Mouse (Mus musculus): ENCODE measurements around the gene Man2b2. TPM values are rescaled to one million over a fixed set of nuclear protein-coding genes. Genes with fewer than 3 reads are reported as not detected.

Man2b2 gene
- polyA plus RNA-seq, 1 experiment from 2014 or later: 7.2 TPM

DNA sequence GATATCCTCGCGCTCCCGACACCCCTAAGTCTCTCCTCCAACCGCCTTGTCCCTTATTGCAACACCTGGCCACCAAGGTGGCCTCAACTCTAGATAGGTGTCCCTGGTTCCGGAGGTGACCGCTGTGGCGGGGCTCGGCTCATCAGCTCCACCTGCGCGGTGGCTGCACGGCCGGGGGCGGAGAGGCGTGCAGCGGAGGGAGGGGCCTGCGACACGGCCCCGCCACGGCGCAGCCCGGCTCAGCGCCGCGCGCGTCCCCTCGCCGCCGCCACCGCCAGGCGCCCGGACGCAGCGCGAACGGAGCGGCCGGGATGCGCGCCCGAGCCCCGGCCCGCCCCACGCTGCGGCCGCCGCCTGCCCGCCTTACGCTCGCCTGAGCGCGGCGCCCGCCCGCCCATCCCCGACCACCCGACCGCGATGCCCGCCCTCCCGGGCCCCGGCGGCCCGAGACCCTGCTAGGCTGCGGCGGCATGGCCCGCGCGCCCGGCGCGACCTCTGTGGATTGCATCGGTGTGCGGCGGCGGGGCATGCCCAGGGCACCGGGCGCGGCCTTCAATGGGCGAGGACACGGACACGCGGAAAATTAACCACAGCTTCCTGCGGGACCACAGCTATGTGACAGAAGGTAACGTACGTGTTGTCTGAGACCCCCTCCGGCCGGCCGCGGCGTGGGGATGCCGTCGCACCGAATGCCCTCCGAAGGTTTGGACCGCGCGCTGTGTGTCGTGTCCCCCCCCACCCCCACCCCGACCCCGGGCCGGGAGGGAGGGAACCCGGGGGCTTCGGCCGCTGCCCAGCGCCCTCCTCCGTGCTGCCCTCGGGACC, 38.0 kb upstream of the Man2b2 start, which contains the start of gene Ppp2r2c:
Gene Ppp2r2c, plus strand, starts transcription at position 248 of the 825 bp plus-strand sequence.
- H3K4me3 ChIP-seq (replicated peaks; ENCODE audit: low read length): peak within 1 kb of the TSS; percentile 57
- H3K4me2 ChIP-seq (ENCODE audit: low read length): peak within 1 kb of the TSS; percentile 65
- no peaks in the 10 kb centered on the region for H3K9me3 ChIP-seq (ENCODE audit: control insufficient read depth, low read length)
- peak; percentile 63 for ATAC-seq
- peak within 1 kb of the TSS; percentile 23; the same call in 1 of the 2 replicates for H3K27ac ChIP-seq (ENCODE audit: low read length)
- H3K9ac ChIP-seq (replicated peaks; ENCODE audit: low read depth, low read length): peak within 1 kb of the TSS; percentile 72
- peaks cover 74% of the 10 kb centered on the region for H3K27me3 ChIP-seq (replicated peaks; ENCODE audit: control insufficient read depth, insufficient read depth, low read length)
- under 1% methylated on average over 75 of the region's 108 CpGs for WGBS
- no peaks in the 10 kb centered on the region for H3K36me3 ChIP-seq (ENCODE audit: control insufficient read depth, insufficient read depth)
- H3K4me1 ChIP-seq (replicated peaks; ENCODE audit: control insufficient read depth, insufficient read depth, low read length): peaks cover 19% of the 10 kb centered on the region

DNA sequence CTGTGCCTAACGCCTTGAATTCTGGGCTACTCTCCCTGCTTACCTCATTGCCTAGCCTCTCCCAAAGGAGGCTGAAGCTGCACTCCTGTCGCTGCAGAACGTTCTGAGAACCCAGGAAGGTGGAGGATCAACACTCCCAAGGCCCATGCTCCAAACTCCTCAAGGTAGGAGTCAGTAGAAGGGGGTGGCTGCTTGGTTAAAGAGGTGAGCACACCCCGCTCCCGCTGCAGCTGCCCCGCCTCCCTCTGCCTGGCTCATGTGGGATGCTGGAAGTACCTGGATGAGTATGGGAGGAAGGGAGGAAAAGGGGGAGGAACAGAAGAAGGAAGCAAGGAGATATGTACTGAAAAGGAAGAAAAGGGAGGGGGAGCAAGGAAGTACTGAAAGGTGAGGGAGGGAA, 37.1 kb upstream of the Man2b2 start:
- Histone ChIP-seq H3K9ac (replicated peaks; ENCODE audit: low read depth, low read length) (peak overlapping the region; percentile 72), H3K27ac (ENCODE audit: low read length) (no peak overlapping the region), H3K36me3 (ENCODE audit: control insufficient read depth, insufficient read depth) (no peaks in the 10 kb centered on the region), H3K27me3 (replicated peaks; ENCODE audit: control insufficient read depth, insufficient read depth, low read length) (peaks cover 70% of the 10 kb centered on the region), H3K4me2 (ENCODE audit: low read length) (peak overlapping the region; percentile 65), H3K9me3 (ENCODE audit: control insufficient read depth, low read length) (no peaks in the 10 kb centered on the region), H3K4me3 (replicated peaks; ENCODE audit: low read length) (peak overlapping the region; percentile 57), H3K4me1 (replicated peaks; ENCODE audit: control insufficient read depth, insufficient read depth, low read length) (peaks cover 19% of the 10 kb centered on the region)
- WGBS: 5% methylated on average over 6 of the region's 6 CpGs
- ATAC-seq: no peak

DNA sequence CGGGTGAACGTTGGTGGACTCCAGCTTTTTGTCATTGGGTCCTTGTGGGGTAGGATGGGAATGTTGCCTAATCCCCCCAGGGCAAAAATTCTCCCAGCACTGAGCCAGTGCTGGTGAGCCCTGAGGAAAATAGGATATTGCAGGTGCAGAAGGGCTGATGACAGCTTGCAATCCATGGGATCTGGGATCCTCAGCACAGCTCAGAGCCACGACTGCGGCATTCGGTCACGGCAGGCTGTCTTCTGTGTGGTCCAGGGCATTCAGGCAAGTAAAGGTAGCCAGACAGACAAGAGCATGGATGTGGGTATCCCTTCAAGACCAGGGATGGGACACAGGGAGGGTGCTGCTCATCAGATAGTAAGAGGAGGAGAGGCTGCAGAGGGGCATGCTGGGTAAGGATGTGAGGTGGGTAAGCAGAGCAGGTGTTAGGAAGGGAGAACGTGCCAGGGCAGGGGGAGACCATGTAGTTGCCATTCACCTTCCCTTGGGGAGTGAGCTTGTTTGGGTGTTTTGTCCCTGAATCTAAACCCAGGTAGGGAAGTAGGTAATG, 36.3 kb upstream of the Man2b2 start:
- Histone ChIP-seq H3K4me2 (ENCODE audit: low read length) (no peak overlapping the region), H3K27me3 (replicated peaks; ENCODE audit: control insufficient read depth, insufficient read depth, low read length) (peaks cover 64% of the 10 kb centered on the region), H3K4me3 (replicated peaks; ENCODE audit: low read length) (no peak overlapping the region), H3K27ac (ENCODE audit: low read length) (no peak overlapping the region), H3K4me1 (replicated peaks; ENCODE audit: control insufficient read depth, insufficient read depth, low read length) (peaks cover 19% of the 10 kb centered on the region), H3K9ac (replicated peaks; ENCODE audit: low read depth, low read length) (no peak overlapping the region), H3K36me3 (ENCODE audit: control insufficient read depth, insufficient read depth) (no peaks in the 10 kb centered on the region), H3K9me3 (ENCODE audit: control insufficient read depth, low read length) (no peaks in the 10 kb centered on the region)
- WGBS: 63% methylated on average over 7 of the region's 7 CpGs
- no peak for ATAC-seq

DNA sequence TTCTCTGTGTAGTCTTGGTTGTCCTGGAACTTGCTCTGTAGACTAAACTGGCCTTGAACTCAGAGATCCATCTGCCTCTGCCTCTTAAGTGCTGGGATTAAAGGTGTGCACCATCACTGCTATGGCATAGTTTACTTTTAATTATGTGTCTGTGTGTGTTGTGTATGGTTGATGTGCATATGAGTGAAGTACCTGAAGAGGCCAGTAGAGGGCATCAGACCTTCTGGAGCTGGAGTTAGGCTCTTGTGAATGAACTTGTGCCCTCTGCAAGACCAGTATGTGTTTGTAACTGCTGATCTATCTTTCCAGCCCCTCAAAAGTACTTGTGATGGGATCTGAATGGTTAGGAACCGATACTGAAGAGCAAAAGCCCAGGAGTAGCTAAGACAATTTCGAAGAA, 30.6 kb upstream of the Man2b2 start:
- Histone ChIP-seq H3K9me3 (ENCODE audit: control insufficient read depth, low read length) (no peaks in the 10 kb centered on the region), H3K27me3 (replicated peaks; ENCODE audit: control insufficient read depth, insufficient read depth, low read length) (peaks cover 9% of the 10 kb centered on the region), H3K4me1 (replicated peaks; ENCODE audit: control insufficient read depth, insufficient read depth, low read length) (no peaks in the 10 kb centered on the region), H3K4me3 (replicated peaks; ENCODE audit: low read length) (no peak overlapping the region), H3K9ac (replicated peaks; ENCODE audit: low read depth, low read length) (no peak overlapping the region), H3K36me3 (ENCODE audit: control insufficient read depth, insufficient read depth) (no peaks in the 10 kb centered on the region), H3K27ac (ENCODE audit: low read length) (no peak overlapping the region), H3K4me2 (ENCODE audit: low read length) (no peak overlapping the region)
- WGBS: 96% methylated on average over 2 of the region's 2 CpGs
- no peak for ATAC-seq

DNA sequence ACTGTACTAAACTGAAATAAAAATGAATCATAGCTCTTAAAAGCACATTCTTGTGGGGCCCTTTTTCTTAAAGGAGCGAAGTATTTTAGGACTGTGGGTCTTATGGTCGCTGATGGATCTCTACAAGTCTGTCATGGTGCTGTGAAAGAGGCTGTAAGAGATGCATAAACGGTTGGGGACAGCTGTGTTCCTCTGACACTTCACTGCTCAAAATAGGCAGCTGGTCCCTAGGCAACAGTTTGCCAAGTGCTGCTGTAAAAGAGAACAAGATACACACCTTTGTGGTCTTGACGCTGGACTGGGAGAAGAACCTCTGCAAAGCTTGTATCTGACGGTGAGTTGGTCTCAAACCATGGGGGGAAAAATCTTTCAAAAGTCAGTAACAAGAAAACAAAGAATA, 27.1 kb upstream of the Man2b2 start:
- no peaks in the 10 kb centered on the region for H3K9me3 ChIP-seq (ENCODE audit: control insufficient read depth, low read length)
- WGBS: 58% methylated on average over 5 of the region's 5 CpGs
- H3K4me1 ChIP-seq (replicated peaks; ENCODE audit: control insufficient read depth, insufficient read depth, low read length): no peaks in the 10 kb centered on the region
- no peak overlapping the region for H3K4me3 ChIP-seq (replicated peaks; ENCODE audit: low read length)
- H3K27me3 ChIP-seq (replicated peaks; ENCODE audit: control insufficient read depth, insufficient read depth, low read length): no peaks in the 10 kb centered on the region
- no peaks in the 10 kb centered on the region for H3K36me3 ChIP-seq (ENCODE audit: control insufficient read depth, insufficient read depth)
- H3K27ac ChIP-seq (ENCODE audit: low read length): no peak overlapping the region
- H3K9ac ChIP-seq (replicated peaks; ENCODE audit: low read depth, low read length): no peak overlapping the region
- no peak for ATAC-seq
- no peak overlapping the region for H3K4me2 ChIP-seq (ENCODE audit: low read length)

DNA sequence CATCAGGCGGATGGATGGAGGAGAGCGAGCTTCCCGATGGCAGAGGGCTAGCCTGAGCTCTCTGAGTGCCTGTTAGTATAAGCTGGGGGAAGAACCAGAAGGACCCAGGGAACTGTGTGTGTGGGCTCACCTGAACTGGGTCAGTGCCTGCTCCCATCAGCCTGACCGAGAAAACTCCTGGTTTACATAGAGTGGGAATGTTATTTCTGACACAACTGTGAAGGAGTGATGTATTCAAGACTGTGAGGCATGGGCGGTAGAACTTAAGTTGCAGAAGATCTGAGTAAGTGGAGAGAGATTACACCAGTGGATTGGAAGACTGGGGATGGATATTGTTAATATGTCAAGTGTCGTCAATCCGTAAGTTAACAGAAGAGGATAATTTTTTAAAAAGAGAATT, 26.1 kb upstream of the Man2b2 start:
- Histone ChIP-seq H3K9me3 (ENCODE audit: control insufficient read depth, low read length) (no peaks in the 10 kb centered on the region), H3K36me3 (ENCODE audit: control insufficient read depth, insufficient read depth) (no peaks in the 10 kb centered on the region), H3K27ac (ENCODE audit: low read length) (no peak overlapping the region), H3K4me3 (replicated peaks; ENCODE audit: low read length) (no peak overlapping the region), H3K9ac (replicated peaks; ENCODE audit: low read depth, low read length) (no peak overlapping the region), H3K4me2 (ENCODE audit: low read length) (no peak overlapping the region), H3K4me1 (replicated peaks; ENCODE audit: control insufficient read depth, insufficient read depth, low read length) (peaks cover 5% of the 10 kb centered on the region), H3K27me3 (replicated peaks; ENCODE audit: control insufficient read depth, insufficient read depth, low read length) (no peaks in the 10 kb centered on the region)
- 92% methylated on average over 7 of the region's 7 CpGs for WGBS
- ATAC-seq: no peak

DNA sequence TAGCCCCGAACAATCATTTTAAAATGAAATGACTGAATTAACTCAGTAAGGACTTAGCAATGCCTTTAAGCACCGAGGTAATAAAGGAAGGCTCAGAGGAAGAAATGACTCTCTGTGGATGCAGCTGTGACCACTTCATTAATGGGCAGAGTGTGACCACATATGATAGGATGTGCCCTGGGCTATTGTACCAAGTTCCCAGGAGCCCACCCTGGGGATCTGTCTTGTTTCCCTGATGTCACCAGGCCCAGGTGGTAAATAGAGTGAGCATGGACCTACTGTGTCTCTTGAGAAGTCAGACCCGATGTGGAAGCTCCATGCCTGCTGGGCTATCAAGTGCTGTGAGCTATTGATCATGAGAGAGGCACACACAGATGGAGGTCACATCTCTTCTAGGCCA, 24.7 kb upstream of the Man2b2 start:
- no peaks in the 10 kb centered on the region for H3K36me3 ChIP-seq (ENCODE audit: control insufficient read depth, insufficient read depth)
- no peak overlapping the region for H3K9ac ChIP-seq (replicated peaks; ENCODE audit: low read depth, low read length)
- H3K27me3 ChIP-seq (replicated peaks; ENCODE audit: control insufficient read depth, insufficient read depth, low read length): no peaks in the 10 kb centered on the region
- no peak for ATAC-seq
- H3K4me3 ChIP-seq (replicated peaks; ENCODE audit: low read length): no peak overlapping the region
- no peak overlapping the region for H3K27ac ChIP-seq (ENCODE audit: low read length)
- H3K4me1 ChIP-seq (replicated peaks; ENCODE audit: control insufficient read depth, insufficient read depth, low read length): peaks cover 7% of the 10 kb centered on the region
- H3K4me2 ChIP-seq (ENCODE audit: low read length): no peak overlapping the region
- WGBS: 83% methylated on average over 3 of the region's 3 CpGs
- H3K9me3 ChIP-seq (ENCODE audit: control insufficient read depth, low read length): no peaks in the 10 kb centered on the region

DNA sequence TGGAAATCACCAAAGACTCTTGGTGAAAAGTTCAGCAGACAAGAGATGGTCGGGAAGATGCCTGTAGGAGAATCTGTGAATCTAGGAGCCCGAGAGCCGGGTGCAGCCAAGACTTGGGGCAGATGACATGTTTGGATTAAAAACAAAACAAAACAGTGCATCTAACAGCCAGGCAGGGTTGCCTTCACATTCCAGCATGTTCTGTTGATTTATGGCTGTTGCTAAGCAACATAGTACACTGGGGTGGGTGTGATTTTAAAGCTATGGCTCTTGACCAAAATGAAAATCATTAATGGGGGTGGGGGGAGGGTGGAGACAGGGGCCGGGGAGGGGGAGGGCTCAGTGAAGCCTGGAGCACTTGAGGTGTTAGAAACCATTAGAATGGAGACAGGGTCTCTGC, 21.1 kb upstream of the Man2b2 start:
- no peaks in the 10 kb centered on the region for H3K27me3 ChIP-seq (replicated peaks; ENCODE audit: control insufficient read depth, insufficient read depth, low read length)
- H3K27ac ChIP-seq (ENCODE audit: low read length): no peak overlapping the region
- no peak overlapping the region for H3K4me2 ChIP-seq (ENCODE audit: low read length)
- ATAC-seq: peak; percentile 67
- H3K36me3 ChIP-seq (ENCODE audit: control insufficient read depth, insufficient read depth): no peaks in the 10 kb centered on the region
- 30% methylated on average over 4 of the region's 4 CpGs for WGBS
- H3K9me3 ChIP-seq (ENCODE audit: control insufficient read depth, low read length): no peaks in the 10 kb centered on the region
- H3K9ac ChIP-seq (replicated peaks; ENCODE audit: low read depth, low read length): no peak overlapping the region
- H3K4me3 ChIP-seq (replicated peaks; ENCODE audit: low read length): no peak overlapping the region
- peaks cover 7% of the 10 kb centered on the region for H3K4me1 ChIP-seq (replicated peaks; ENCODE audit: control insufficient read depth, insufficient read depth, low read length)

DNA sequence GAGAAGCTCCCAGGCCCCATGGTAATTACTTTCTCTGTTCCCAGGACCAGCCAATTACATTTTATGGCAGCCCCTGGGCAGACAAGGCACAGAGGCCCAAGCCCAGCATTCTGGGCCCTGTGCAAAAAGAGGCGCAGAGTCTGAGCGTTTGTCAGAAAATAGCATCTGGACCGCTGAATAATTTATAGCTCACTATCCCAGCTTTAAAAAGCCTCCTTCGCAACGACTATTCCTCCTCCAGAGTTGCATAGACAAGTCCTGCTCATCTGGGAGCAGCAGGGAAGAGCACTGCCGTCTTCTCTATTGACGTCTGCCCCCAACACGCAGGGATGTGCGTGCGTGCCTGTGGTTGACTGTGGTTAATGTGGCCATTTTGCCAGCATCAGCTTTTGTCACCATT, 14.0 kb upstream of the Man2b2 start:
- H3K27ac ChIP-seq (ENCODE audit: low read length): no peak overlapping the region
- no peak for ATAC-seq

More for the DNA sequence above, 14.0 kb upstream of the Man2b2 start:
- Histone ChIP-seq H3K9me3 (ENCODE audit: control insufficient read depth, low read length) (no peaks in the 10 kb centered on the region), H3K27me3 (replicated peaks; ENCODE audit: control insufficient read depth, insufficient read depth, low read length) (no peaks in the 10 kb centered on the region), H3K36me3 (ENCODE audit: control insufficient read depth, insufficient read depth) (no peaks in the 10 kb centered on the region), H3K4me1 (replicated peaks; ENCODE audit: control insufficient read depth, insufficient read depth, low read length) (no peaks in the 10 kb centered on the region; the same call in 1 of the 2 replicates), H3K4me3 (replicated peaks; ENCODE audit: low read length) (no peak overlapping the region), H3K9ac (replicated peaks; ENCODE audit: low read depth, low read length) (no peak overlapping the region), H3K4me2 (ENCODE audit: low read length) (no peak overlapping the region)
- 72% methylated on average over 10 of the region's 10 CpGs for WGBS
